Mouse (Mus musculus): Measurements from ENCODE around the gene Tex30. TPM values are rescaled to one million over a fixed set of nuclear protein-coding genes. Genes with fewer than 3 reads are reported as not detected.
A peak's percentile ranks its signal among the peaks of the same experiment; 100 is the strongest.
"Not testable (repeated sequence)": the region's sequence is repeated elsewhere in the genome, so short reads cannot be mapped to it uniquely, and the experiment has no call there.

Gene Tex30
- polyA plus RNA-seq, 1 experiment from 2014 or later, result 101 TPM

DNA sequence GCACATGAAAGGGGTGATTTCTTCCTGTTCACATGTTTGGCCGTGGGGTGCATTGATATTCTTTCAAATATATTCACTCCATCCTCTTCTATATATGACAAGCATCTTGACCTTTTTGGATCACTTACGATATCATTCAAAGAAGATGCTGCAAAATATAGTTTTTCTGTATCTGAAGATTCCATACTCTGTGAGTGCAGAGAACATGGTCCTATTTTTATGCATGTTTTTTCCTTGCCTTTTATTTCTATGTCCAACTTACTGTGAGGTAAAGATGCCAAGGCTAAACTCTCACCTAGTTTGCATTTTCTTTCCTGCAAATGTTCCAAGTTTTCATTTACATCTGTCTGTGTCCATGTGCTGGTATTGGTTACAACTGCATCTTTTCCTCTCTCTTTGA, 40.4 kb downstream of the Tex30 start, which contains the start of gene Gm8251:
Gene Gm8251 (minus strand): TSS at position 101 of the 400 bp plus-strand sequence.
- 92% methylated on average over 2 of the region's 2 CpGs for WGBS
- H3K9me3 ChIP-seq (ENCODE audit: control insufficient read depth, low read length), result no peaks in the 10 kb centered on the region
- DNase-seq (ENCODE audit: low spot score) (no peak), ATAC-seq (ENCODE audit: insufficient number of reproducible peaks, low FRiP score, low TSS enrichment, low read depth) (no peak)
- no peaks in the 10 kb centered on the region for H3K27me3 ChIP-seq (ENCODE audit: control insufficient read depth, insufficient read depth, low read length)
- H3K4me3 ChIP-seq (ENCODE audit: low read depth, low read length), result no peak within 1 kb of the TSS
- H3K4me2 ChIP-seq (ENCODE audit: low read depth, severe bottlenecking), result no peak within 1 kb of the TSS
- no peak within 1 kb of the TSS for H3K27ac ChIP-seq (replicated peaks; ENCODE audit: low read depth, low read length)
- no peaks in the 10 kb centered on the region for H3K36me3 ChIP-seq (ENCODE audit: control insufficient read depth, insufficient read depth, low read length)
- no peak within 1 kb of the TSS for H3K9ac ChIP-seq (ENCODE audit: low read length)
- no peaks in the 10 kb centered on the region for H3K4me1 ChIP-seq (ENCODE audit: control insufficient read depth, insufficient read depth, low read length)

DNA sequence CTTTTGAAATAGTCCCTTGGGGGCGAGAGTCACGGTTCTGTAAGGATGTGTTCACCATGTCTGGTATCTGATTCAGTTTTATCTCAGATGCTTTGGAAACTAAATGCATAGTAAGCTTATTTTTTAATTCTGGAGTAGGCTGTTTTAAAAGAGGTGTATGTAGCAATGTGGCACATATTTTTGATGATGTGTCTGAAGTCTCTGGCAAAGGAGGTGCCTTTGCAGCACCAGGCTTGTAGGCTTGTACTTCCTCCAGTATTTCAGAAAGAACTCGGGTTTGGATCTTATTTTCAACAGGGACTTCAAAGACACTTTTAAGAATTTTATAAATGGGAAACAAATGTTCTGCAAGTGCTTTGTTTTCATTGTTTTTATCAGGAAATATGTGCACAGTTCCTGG, 44.4 kb downstream of the Tex30 start:
- no peaks in the 10 kb centered on the region for H3K4me1 ChIP-seq (ENCODE audit: control insufficient read depth, insufficient read depth, low read length)
- H3K4me2 ChIP-seq (ENCODE audit: low read depth, severe bottlenecking), result no peak overlapping the region
- H3K36me3 ChIP-seq (ENCODE audit: control insufficient read depth, insufficient read depth, low read length), result no peaks in the 10 kb centered on the region
- DNase-seq (ENCODE audit: low spot score) (no peak), ATAC-seq (ENCODE audit: insufficient number of reproducible peaks, low FRiP score, low TSS enrichment, low read depth) (no peak)
- H3K27me3 ChIP-seq (ENCODE audit: control insufficient read depth, insufficient read depth, low read length), result no peaks in the 10 kb centered on the region
- WGBS, result 79% methylated on average over 3 of the region's 3 CpGs
- H3K9me3 ChIP-seq (ENCODE audit: control insufficient read depth, low read length), result no peaks in the 10 kb centered on the region
- H3K4me3 ChIP-seq (ENCODE audit: low read depth, low read length), result no peak overlapping the region
- H3K27ac ChIP-seq (replicated peaks; ENCODE audit: low read depth, low read length), result no peak overlapping the region
- H3K9ac ChIP-seq (ENCODE audit: low read length), result no peak overlapping the region

- no peak overlapping the region for H3K27ac ChIP-seq (replicated peaks; ENCODE audit: low read depth, low read length)
- no peak overlapping the region for H3K9ac ChIP-seq (ENCODE audit: low read length)
- no peaks in the 10 kb centered on the region for H3K27me3 ChIP-seq (ENCODE audit: control insufficient read depth, insufficient read depth, low read length)
- WGBS, result 82% methylated on average over 2 of the region's 2 CpGs
- no peaks in the 10 kb centered on the region for H3K36me3 ChIP-seq (ENCODE audit: control insufficient read depth, insufficient read depth, low read length)
- no peaks in the 10 kb centered on the region for H3K4me1 ChIP-seq (ENCODE audit: control insufficient read depth, insufficient read depth, low read length)
- no peak overlapping the region for H3K4me2 ChIP-seq (ENCODE audit: low read depth, severe bottlenecking)
- no peak overlapping the region for H3K4me3 ChIP-seq (ENCODE audit: low read depth, low read length)
- no peak for DNase-seq (ENCODE audit: low spot score)
- no peaks in the 10 kb centered on the region for H3K9me3 ChIP-seq (ENCODE audit: control insufficient read depth, low read length)
- no peak for ATAC-seq (ENCODE audit: insufficient number of reproducible peaks, low FRiP score, low TSS enrichment, low read depth)
Observed at GRCm38 (mm10) chr1:44046556-44046955, 55.7 kb downstream of the Tex30 start.

GRCm38 (mm10) chr1:44045689-44046088, 56.6 kb downstream of the Tex30 start:
- H3K27ac ChIP-seq (replicated peaks; ENCODE audit: low read depth, low read length); DNase-seq (ENCODE audit: low spot score); H3K4me1 ChIP-seq (ENCODE audit: control insufficient read depth, insufficient read depth, low read length); H3K27me3 ChIP-seq (ENCODE audit: control insufficient read depth, insufficient read depth, low read length); H3K9me3 ChIP-seq (ENCODE audit: control insufficient read depth, low read length); H3K4me2 ChIP-seq (ENCODE audit: low read depth, severe bottlenecking); H3K36me3 ChIP-seq (ENCODE audit: control insufficient read depth, insufficient read depth, low read length); H3K4me3 ChIP-seq (ENCODE audit: low read depth, low read length); ATAC-seq (ENCODE audit: insufficient number of reproducible peaks, low FRiP score, low TSS enrichment, low read depth); H3K9ac ChIP-seq (ENCODE audit: low read length): not testable (repeated sequence)
- 86% methylated on average over 5 of the region's 5 CpGs for WGBS

DNA sequence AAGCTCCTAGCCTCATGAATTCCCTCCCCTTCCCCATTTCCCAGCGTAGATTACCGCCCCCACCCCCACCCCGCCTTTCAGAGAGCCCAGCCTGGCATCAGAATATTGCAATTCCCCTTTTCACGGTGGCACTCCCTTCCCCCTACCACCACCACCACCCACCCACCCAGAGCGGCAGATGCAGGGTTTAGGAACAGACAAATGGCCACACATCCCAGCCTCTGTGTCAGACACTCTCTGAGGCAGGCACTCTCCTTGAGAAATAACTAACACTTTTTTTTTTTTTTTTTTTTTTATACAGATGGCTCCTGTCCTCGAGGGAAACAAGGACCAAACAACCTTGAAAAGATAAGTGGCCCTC, 59.7 kb downstream of the Tex30 start:
- Histone ChIP-seq H3K27ac (replicated peaks; ENCODE audit: low read depth, low read length) (no peak overlapping the region), H3K9me3 (ENCODE audit: control insufficient read depth, low read length) (no peaks in the 10 kb centered on the region), H3K4me3 (ENCODE audit: low read depth, low read length) (peak overlapping the region; percentile 22), H3K27me3 (ENCODE audit: control insufficient read depth, insufficient read depth, low read length) (no peaks in the 10 kb centered on the region), H3K36me3 (ENCODE audit: control insufficient read depth, insufficient read depth, low read length) (no peaks in the 10 kb centered on the region), H3K4me1 (ENCODE audit: control insufficient read depth, insufficient read depth, low read length) (no peaks in the 10 kb centered on the region), H3K9ac (ENCODE audit: low read length) (peak overlapping the region; percentile 53), H3K4me2 (ENCODE audit: low read depth, severe bottlenecking) (peak overlapping the region; percentile 40)
- WGBS, result 2% methylated on average over 5 of the region's 6 CpGs
- no peak for ATAC-seq (ENCODE audit: insufficient number of reproducible peaks, low FRiP score, low TSS enrichment, low read depth)
- DNase-seq (ENCODE audit: low spot score), result no peak

- DNase-seq (ENCODE audit: low spot score), result peak; percentile 80
- no peaks in the 10 kb centered on the region for H3K9me3 ChIP-seq (ENCODE audit: control insufficient read depth, low read length)
- ATAC-seq (ENCODE audit: insufficient number of reproducible peaks, low FRiP score, low TSS enrichment, low read depth), result peak; percentile 54; the same call in 1 of the 2 replicates
- 2% methylated on average over 17 of the region's 17 CpGs for WGBS
- no peak overlapping the region for H3K27ac ChIP-seq (replicated peaks; ENCODE audit: low read depth, low read length)
- peak overlapping the region; percentile 53 for H3K9ac ChIP-seq (ENCODE audit: low read length)
- H3K27me3 ChIP-seq (ENCODE audit: control insufficient read depth, insufficient read depth, low read length), result no peaks in the 10 kb centered on the region
- no peaks in the 10 kb centered on the region for H3K36me3 ChIP-seq (ENCODE audit: control insufficient read depth, insufficient read depth, low read length)
- peak overlapping the region; percentile 22 for H3K4me3 ChIP-seq (ENCODE audit: low read depth, low read length)
- peak overlapping the region; percentile 40 for H3K4me2 ChIP-seq (ENCODE audit: low read depth, severe bottlenecking)
- H3K4me1 ChIP-seq (ENCODE audit: control insufficient read depth, insufficient read depth, low read length), result no peaks in the 10 kb centered on the region
Observed at GRCm38 (mm10) chr1:44041797-44042554, 60.3 kb downstream of the Tex30 start.

Other genes with a start within 250 kb of the Tex30 start
- gene Tpp2, start 168.8 kb downstream of the Tex30 start, polyA plus RNA-seq (2014; fragmentation: Nextera tagmentation; extraction: Ambion mirVana), result 68.9 and 71.8 TPM in 2 replicates
- gene Mettl21c, start 82.4 kb downstream of the Tex30 start, polyA plus RNA-seq (2014; fragmentation: Nextera tagmentation; extraction: Ambion mirVana), result 0.81 and 1.0 TPM in 2 replicates
- gene Gm8251, start 40.5 kb downstream of the Tex30 start, polyA plus RNA-seq (2014; fragmentation: Nextera tagmentation; extraction: Ambion mirVana), result 0.14 and 0.20 TPM in 2 replicates
- gene Kdelc1, start 16.4 kb upstream of the Tex30 start, polyA plus RNA-seq (2014; fragmentation: Nextera tagmentation; extraction: Ambion mirVana), result 84.1 and 84.2 TPM in 2 replicates
- 28.6 and 29.5 TPM in 2 replicates for gene Bivm, start 16.5 kb upstream of the Tex30 start, polyA plus RNA-seq (2014; fragmentation: Nextera tagmentation; extraction: Ambion mirVana)
- 26.0 and 29.5 TPM in 2 replicates for gene Ercc5, start 45.3 kb upstream of the Tex30 start, polyA plus RNA-seq (2014; fragmentation: Nextera tagmentation; extraction: Ambion mirVana)
- gene Mettl21e, start 116.5 kb upstream of the Tex30 start, polyA plus RNA-seq (2014; fragmentation: Nextera tagmentation; extraction: Ambion mirVana), result not detected in 2 replicates